Mouse (Mus musculus) urinary bladder, postnatal 4 days (tissue): Measurements from ENCODE around the gene Gsta1.
"Not testable (repeated sequence)": the region's sequence is repeated elsewhere in the genome, so short reads cannot be mapped to it uniquely, and the experiment has no call there.

Experiments used
- DNase-seq, 2 experiments: peaks; one replicate each; pipeline ENCODE4 v3.0.0; 2021 to 2022; ENCODE audit warnings: low spot score in 2 of 2

Gsta1 gene

GRCm38 (mm10) chr9:78233121-78233695 is 2.8 kb downstream of the Gsta1 start:
- not testable (repeated sequence) for DNase-seq

GRCm38 (mm10) chr9:78255683-78256470 is 25.4 kb downstream of the Gsta1 start:
- not testable (repeated sequence) for DNase-seq

- not testable (repeated sequence) for DNase-seq
Observed at GRCm38 (mm10) chr9:78256914-78257313, 26.5 kb downstream of the Gsta1 start, which contains the start of gene Gm3776. TSS of gene Gm3776 (plus strand) at chr9:78257129.

- peak; percentile 19 to 61 for DNase-seq
Observed at GRCm38 (mm10) chr9:78259688-78260087, 29.2 kb downstream of the Gsta1 start.

DNA sequence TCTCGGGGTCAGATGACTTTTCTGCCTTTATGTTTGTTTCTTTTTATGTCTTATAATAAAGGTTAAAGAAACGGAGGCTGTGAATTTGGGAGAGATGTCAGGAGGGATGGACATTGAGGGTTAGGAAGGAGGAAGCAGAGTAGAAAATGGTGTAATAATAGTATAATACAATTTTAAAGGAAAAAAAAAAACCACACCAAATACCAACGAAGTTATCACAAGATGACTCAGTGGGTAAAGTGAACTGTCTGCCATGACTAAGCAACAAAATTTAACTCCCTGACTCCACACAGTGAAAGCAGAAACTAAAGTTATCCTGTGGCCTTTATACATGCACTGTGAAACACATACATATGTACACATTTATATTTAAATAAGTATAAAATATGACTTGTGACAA is 40.5 kb downstream of the Gsta1 start:
- not testable (repeated sequence) for DNase-seq

DNA sequence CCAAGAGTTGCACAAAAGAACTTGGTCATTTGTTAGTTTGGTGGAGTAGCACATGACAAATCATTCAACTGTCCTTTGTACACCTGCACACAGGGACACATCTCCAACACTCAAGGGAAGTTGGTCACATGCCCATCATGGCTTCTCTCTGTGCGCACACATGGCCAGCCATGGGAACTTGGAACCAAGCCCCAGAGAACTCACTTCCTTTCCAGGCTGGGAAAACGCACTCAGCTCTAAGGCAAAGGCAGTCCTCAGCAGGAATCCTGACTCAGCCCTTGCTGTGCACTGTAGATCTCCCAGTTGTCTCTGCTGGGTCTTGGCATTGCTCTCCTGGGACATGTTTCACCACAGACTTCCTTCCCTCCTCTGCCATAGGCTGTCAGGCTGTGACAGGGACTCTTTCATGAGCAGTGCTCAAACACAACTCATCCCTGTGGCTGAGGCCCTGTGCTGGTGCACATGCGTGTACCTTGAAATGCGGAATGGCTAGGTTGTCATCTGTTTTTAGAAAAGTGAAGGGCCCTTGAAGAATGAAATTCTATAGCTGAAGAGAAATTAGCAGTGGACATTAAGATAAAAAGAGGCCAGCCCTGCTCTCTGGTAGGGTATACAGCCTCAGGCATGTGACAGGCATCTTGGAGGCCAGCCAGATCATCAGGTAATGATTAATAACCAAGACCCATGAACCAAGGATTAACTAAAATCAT is 51.7 kb downstream of the Gsta1 start:
- DNase-seq = not testable (repeated sequence)

DNA sequence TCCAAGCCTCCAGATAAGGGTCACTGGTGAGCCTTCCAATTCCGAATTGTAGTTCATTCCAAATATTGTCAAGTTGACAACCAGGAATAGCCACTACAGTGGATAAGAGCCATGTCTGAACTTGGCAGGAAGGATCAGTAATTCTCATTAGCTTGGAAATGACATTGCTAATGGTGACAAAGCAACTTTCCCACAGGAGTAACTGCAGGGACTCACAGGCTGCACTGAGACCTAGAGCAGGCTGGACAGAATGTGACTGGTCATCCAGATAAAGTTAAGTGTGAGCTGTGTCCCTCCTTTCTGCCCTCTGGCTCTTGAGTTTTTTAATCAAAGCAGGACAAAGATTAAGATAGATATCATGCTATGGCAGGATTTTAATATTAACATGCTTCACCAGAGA is 58.6 kb downstream of the Gsta1 start:
- DNase-seq = not testable (repeated sequence)

GRCm38 (mm10) chr9:78289723-78290122 is 59.3 kb downstream of the Gsta1 start, which contains the start of gene Gm10639:
TSS of gene Gm10639 (plus strand) at chr9:78289923.
- DNase-seq = not testable (repeated sequence)
